Mouse (Mus musculus): ENCODE measurements around the gene Tcp11l1.

The Tcp11l1 gene

GRCm38 (mm10) chr2:104711585-104712485 is at the start of gene Tcp11l1:
Gene Tcp11l1, minus strand, starts transcription at chr2:104712169.
- DNase-seq (ENCODE audit: low spot score in 2 of 2): peak; percentile 52 to 55

DNA sequence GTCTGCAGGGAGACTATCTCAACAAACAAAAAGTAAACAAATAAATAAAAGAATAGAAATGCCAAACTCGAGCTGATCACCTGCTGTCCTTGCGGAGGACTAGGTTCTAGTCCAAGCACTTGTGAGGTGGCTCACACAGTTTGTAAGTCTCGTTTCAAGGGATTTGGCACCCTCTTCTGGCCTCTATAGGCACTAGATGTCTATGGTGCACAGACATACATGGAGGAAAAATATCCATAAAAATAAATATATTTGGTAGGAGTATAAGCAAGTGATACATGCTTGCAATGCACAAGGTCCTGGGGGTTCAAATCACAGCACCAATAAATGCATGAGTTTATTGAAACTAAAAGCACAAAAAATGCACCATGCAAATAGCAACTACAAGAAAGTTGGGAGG is 38.6 kb upstream of the Tcp11l1 start:
- no peak for DNase-seq (ENCODE audit: low spot score in 2 of 2)

- DNase-seq (ENCODE audit: low spot score in 2 of 2): no peak
These were observed 36.7 kb upstream of the Tcp11l1 start for GRCm38 (mm10) chr2:104748652-104749183.

GRCm38 (mm10) chr2:104746251-104746650 is 34.3 kb upstream of the Tcp11l1 start:
- DNase-seq (ENCODE audit: low spot score in 2 of 2): no peak

- no peak for DNase-seq (ENCODE audit: low spot score in 2 of 2)
These were observed 32.0 kb upstream of the Tcp11l1 start for GRCm38 (mm10) chr2:104743971-104744370.

DNA sequence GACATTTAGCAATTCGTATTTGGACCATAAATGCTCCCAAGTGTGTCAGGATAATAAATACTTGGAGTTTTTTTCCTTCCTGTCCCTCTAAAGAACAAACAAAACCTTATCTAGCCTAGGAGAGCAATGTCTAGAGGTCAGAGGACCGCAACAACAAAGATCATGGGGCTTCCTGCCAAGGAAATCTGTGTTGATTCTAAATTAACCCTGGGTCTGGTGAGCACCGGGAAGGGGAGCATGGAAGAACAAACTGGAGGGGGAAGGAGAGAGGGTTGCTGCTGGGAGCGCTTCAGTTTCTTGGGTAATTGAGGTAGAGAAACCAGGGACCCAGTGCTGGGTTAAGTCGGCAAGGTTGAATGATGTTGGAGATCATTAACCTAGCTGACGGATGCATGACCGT is 31.2 kb upstream of the Tcp11l1 start:
- DNase-seq (ENCODE audit: low spot score in 2 of 2): no peak

- peak; percentile 60 to 80 for DNase-seq (ENCODE audit: low spot score in 2 of 2)
These were observed 30.7 kb upstream of the Tcp11l1 start, which contains the start of gene Depdc7 for GRCm38 (mm10) chr2:104742741-104743064. Gene Depdc7, minus strand, starts transcription at chr2:104742878.

DNA sequence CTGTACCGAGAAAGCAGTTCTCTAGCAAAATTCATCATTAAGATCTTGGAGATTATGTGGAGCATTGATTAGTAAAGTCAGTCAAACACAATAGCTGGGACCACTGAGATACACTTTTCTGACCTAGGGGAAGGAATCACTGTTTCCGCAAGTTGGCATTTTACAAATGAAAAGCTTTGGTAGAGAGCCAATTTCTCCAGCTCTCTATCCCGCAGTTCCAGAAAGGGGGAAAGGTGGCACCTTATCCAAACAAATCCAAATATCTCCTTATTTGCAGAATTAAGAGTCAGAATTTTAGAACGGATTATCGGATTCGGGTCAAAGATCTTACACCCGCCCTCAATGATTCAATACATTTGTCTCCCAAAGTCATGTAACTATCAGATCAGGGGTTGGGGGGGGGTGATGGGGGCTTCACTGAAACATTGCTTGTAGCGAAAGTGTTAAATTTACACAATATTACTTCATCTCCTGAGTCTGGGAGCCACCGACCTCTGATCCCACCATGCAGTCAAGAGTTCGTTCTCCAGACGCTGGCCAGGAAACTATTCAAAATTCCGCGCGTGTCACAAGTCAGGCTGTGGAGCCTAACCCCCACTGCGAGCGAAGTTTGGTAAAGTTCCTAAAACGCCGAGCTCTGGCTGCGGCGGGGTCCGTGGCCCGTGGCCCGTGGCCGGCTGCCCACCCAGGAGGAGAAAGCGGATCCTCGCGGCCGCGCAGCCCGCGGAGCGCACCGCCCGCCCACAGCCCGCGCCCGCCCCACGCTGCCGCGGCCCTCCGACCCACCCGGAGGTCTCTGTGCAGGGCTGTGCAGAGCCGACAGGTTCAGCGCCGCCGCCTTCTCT is 30.1 kb upstream of the Tcp11l1 start:
- no peak for DNase-seq (ENCODE audit: low spot score in 2 of 2)

DNA sequence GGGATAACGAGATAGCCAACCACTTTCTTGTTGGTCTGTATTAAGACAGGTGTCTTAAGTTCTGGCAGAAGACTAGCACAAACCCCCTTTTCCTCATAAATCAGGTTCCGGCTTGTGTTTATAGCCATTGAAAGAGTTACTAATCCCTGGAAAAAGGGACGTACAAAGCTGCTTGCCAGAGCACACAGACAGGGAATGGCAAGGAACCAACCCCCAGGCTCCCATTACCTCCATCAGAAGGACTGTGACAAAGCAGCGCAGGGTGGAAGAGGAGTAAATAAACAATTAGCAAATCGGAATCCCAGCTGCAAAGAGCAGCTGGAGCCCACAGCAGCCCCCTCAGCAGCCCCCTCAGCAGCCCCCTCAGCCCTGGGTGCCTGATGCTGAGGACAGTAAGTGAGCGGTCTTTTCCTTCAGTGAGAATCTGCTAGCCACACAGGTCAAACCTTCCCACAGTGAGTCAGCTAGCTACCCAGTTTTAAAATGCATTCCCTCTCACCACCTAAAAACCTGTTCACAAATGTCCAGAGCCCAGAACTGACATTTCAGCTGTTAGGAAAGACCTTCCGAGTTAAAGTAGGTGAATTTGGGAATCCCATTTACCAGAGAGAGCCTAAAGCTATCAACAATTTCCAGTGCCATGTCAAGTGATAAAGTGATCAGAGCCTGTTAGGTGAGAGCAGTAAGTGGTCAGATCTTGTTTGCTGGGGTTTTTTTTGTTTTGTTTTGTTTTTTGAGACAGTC is 29.2 kb upstream of the Tcp11l1 start:
- DNase-seq (ENCODE audit: low spot score in 2 of 2): no peak

- DNase-seq (ENCODE audit: low spot score in 2 of 2): no peak
These were observed 28.4 kb upstream of the Tcp11l1 start for GRCm38 (mm10) chr2:104740248-104740949.

GRCm38 (mm10) chr2:104739691-104740090 is 27.7 kb upstream of the Tcp11l1 start:
- DNase-seq (ENCODE audit: low spot score in 2 of 2): no peak

DNA sequence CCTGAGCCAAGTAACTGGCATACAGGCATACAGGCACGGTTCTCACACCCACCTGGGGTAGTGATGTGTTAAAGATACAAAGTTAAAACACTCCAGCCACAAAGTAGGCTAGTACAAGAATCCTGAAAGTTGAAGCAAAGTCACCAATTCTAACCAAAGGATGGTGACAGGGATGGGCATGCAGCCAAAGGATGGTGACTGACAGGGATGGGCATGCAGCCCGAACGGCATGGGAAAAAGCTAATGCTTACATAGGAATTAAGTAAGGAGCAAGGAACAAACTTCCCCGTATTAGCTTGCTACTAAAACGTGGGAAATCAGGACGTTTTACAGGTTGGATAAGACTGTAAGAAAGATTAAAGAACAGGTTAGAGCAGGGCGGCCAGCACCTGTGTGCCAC is 24.3 kb upstream of the Tcp11l1 start:
- DNase-seq (ENCODE audit: low spot score in 2 of 2): no peak

GRCm38 (mm10) chr2:104732562-104733256 is 20.7 kb upstream of the Tcp11l1 start:
- DNase-seq (ENCODE audit: low spot score in 2 of 2): no peak

GRCm38 (mm10) chr2:104732033-104732444 is 20.1 kb upstream of the Tcp11l1 start:
- no peak for DNase-seq (ENCODE audit: low spot score in 2 of 2)

GRCm38 (mm10) chr2:104727369-104727768 is 15.4 kb upstream of the Tcp11l1 start:
- DNase-seq (ENCODE audit: low spot score in 2 of 2): no peak

GRCm38 (mm10) chr2:104722021-104722420 is 10.1 kb upstream of the Tcp11l1 start:
- DNase-seq (ENCODE audit: low spot score in 2 of 2): no peak

DNA sequence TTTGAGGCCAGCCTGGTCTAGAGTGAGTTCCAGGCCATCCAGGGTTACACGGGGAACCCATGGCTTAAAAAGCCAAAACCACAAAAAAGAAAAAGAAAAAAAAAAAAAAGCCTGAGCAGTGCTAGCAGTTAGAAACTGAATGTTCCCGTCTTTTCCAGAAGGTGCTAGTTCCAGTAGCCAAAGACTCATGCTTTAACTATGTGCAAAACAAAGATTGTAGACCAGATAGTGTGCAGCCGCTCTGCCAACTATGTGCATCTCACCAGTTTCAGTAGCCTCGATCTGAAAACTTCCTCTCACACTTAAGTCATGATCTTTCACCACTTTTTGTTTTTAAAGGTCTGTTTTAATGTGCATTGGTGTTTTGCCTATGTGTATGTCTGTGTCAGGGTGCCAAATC is 5.9 kb upstream of the Tcp11l1 start:
- no peak for DNase-seq (ENCODE audit: low spot score in 2 of 2)

DNA sequence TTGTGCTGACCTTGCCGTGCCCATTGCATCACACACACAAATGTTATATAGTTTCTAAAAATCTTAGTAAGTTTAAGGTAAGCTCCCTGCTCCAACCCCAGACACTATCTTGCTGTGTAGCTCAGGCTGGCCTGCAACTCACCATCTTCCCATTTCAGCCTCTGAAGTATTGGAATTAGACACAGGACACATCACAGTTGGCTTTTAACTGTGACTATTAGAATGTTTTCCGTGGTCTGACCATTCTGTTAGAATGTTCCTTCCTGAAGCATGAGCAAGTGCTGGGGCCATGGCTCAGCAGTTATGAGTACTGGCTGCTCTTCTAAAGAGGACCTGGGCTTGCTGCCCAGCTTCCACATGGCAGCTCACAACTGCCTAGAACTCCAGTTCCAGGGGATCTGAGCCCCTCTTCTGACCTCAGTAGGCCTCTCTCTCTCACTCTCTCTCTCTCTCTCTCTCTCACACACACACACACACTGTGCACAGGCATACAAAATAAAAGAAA is 5.3 kb upstream of the Tcp11l1 start:
- no peak for DNase-seq (ENCODE audit: low spot score in 2 of 2)

- no peak for DNase-seq (ENCODE audit: low spot score in 2 of 2)
These were observed 4.3 kb upstream of the Tcp11l1 start, which contains the start of gene Pin1rt1 for GRCm38 (mm10) chr2:104716279-104716678. Gene Pin1rt1, minus strand, starts transcription at chr2:104716379.

GRCm38 (mm10) chr2:104714254-104714691 is 2.3 kb upstream of the Tcp11l1 start:
- DNase-seq (ENCODE audit: low spot score in 2 of 2): no peak

All from frontal cortex, postnatal 14 days (tissue).